Mouse (Mus musculus) spleen, embryonic (tissue): ENCODE results near the gene Rnf145.
"Not testable (repeated sequence)": the region's sequence is repeated elsewhere in the genome, so short reads cannot be mapped to it uniquely, and the experiment has no call there.

Experiments used
- CTCF ChIA-PET: fragments of 350-600 bp; sonication (Branson Sonifier 250); formaldehyde crosslinking; loops from one replicate; lab custom pipeline; 2022; lab: Charles Lee

Rnf145 gene

GRCm38 (mm10) chr11:44559466-44559865 lies 40.7 kb downstream of the Rnf145 start:
- CTCF ChIA-PET = no interaction called here

DNA sequence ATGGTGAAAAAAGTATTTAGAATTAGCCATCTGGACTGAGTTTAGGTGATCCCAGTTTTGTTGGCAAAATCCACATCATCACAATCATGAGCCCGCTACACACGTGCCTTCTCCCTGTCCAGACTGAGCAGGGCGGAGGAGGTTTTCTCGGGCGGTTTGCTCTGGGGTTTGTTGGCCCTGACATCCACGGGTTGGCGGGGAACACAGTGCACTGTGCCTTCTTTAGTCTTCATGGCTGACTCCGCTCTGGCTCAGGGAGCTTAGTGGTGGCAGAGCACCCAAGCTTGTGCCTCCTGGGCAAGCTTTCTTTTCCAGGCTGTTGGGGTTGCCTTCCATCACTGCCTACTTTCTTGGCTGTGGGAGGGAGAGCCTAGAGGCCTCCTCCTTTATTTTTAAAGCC lies 41.6 kb downstream of the Rnf145 start:
- CTCF ChIA-PET = no interaction called here

DNA sequence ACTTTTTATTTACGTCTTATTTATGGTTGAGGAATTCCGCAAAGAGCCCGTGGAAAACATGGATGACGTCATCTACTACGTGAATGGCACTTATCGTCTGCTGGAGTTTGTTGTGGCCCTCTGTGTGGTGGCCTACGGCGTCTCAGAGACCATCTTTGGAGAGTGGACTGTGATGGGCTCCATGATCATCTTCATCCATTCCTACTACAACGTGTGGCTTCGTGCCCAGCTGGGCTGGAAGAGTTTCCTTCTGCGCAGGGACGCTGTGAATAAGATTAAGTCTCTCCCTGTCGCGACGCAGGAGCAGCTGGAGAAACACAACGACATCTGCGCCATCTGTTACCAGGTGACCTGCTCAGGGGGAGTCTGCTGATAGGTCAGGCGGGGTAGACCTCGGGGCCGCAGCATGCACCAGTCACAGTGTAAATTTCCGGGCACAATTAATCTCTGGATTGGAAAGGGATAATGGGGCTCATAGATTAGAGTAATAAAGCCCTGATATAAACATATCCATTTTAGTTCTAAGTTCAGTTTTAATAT lies 42.8 kb downstream of the Rnf145 start:
- CTCF ChIA-PET = no interaction called here

- CTCF ChIA-PET = interaction anchor here (0.6 to 1.4 kb wide), 3 partner anchors 8 to 105 kb away, joined by 3 to 5 read pairs (median 4); no protein-coding TSS in a partner anchor
These were observed 43.8 kb downstream of the Rnf145 start for GRCm38 (mm10) chr11:44562389-44563135.

GRCm38 (mm10) chr11:44564245-44564864 lies 45.6 kb downstream of the Rnf145 start:
- CTCF ChIA-PET = no interaction called here

GRCm38 (mm10) chr11:44564940-44565339 lies 46.2 kb downstream of the Rnf145 start:
- CTCF ChIA-PET = no interaction called here

DNA sequence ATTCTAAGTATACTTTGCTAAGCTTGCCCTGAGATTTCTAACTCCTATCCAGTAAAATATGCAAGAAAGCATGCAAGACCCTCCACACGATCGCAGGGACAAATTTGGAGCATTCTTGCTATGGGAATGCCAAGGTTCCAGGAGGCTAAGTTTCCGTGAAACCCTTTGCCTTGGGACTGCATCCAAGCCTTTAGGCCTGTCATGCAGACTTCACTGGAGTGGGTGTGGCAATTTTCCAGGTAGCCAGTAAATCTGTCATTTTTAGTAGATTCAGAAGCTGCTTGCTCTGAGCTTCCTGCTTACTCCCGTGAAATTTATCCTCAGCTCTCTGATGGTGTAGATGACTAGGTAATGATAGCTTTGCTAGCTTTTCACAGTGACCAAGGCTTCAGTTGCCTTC lies 51.6 kb downstream of the Rnf145 start:
- CTCF ChIA-PET = not testable (repeated sequence)

- CTCF ChIA-PET = interaction anchor here (0.5 to 0.9 kb wide), 2 partner anchors 100 to 1162 kb away, joined by 3 read pairs; no protein-coding TSS in a partner anchor
These were observed 54.0 kb downstream of the Rnf145 start for GRCm38 (mm10) chr11:44572781-44573180.

GRCm38 (mm10) chr11:44573396-44573795 lies 54.6 kb downstream of the Rnf145 start:
- CTCF ChIA-PET = interaction anchor here (0.5 to 0.9 kb wide), 3 partner anchors 101 to 1162 kb away, joined by 3 read pairs; no protein-coding TSS in a partner anchor

- CTCF ChIA-PET = interaction anchor here (1.3 kb wide), 1 partner anchor 53 kb away, joined by 3 read pairs; no protein-coding TSS in a partner anchor
These were observed 55.6 kb downstream of the Rnf145 start for GRCm38 (mm10) chr11:44574391-44574790.

- CTCF ChIA-PET = interaction anchor here (1.3 kb wide), 1 partner anchor 54 kb away, joined by 3 read pairs; no protein-coding TSS in a partner anchor
These were observed 56.1 kb downstream of the Rnf145 start for GRCm38 (mm10) chr11:44574820-44575219.

DNA sequence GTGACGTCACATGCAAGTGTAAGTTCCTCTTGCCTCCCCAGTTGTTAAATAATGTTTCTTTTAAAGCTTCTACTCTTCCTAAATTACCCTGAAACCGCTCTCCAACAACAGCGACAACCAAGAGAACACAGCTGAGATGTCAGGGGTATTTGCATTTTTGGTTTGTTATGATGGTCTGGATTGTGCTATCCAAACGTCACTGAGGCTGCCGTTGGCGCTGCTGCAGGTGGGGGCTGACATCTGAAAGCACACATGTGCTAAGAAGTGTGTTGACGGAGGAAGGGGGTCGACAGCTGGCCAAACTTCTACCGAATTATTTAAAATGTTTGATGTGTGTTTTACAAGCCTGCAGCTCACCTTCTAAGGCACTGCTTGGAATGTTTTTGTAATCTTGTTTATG lies 59.1 kb downstream of the Rnf145 start:
- CTCF ChIA-PET = interaction anchor here (0.6 kb wide), 1 partner anchor 77 kb away, joined by 3 read pairs; no protein-coding TSS in a partner anchor

DNA sequence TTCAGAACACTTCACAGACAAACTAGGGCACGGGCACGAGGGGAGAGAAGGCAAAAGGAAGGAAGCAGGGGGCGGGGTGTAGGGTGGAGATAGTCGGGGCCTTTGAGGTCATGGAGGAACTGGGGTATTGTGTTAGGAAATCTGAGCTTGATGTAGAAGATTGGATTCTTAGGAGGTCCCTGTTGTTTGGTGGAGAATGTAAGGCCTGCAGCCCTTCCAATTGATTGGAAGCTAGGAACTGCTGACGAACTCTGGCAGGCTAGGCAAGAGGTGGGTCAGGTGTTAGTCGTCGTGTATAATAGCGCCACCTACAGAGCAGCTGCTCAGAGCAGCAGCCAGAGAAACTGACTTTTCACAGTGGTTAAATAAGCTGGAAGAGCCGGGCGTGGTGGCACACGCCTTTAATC lies 62.5 kb downstream of the Rnf145 start:
- CTCF ChIA-PET = no interaction called here

- CTCF ChIA-PET = interaction anchor here (0.7 to 0.9 kb wide), 2 partner anchors 133 to 1635 kb away, joined by 3 read pairs; no protein-coding TSS in a partner anchor
These were observed 67.4 kb downstream of the Rnf145 start for GRCm38 (mm10) chr11:44586047-44586696.

DNA sequence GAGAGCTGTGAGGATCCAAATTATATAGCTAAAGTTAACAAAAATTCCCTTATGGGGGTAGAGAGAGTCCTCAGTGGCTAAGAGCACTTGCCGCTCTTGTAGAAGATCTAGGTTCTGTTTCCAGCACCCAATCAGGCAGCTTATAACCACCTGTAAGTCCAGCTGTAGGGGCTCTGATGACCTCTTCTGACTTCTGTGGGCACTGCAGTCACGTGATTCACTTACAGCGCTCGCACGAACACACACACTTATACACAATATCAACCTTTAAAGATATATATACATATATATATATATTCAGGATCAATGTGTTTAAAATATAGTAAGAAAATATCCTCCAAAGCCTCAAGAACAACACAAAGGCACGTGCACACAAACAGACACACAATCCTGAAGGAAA lies 74.3 kb downstream of the Rnf145 start:
- CTCF ChIA-PET = no interaction called here

GRCm38 (mm10) chr11:44594768-44595167 lies 76.0 kb downstream of the Rnf145 start:
- CTCF ChIA-PET = no interaction called here

GRCm38 (mm10) chr11:44606881-44607280 lies 88.1 kb downstream of the Rnf145 start:
- CTCF ChIA-PET = interaction anchor here (0.6 kb wide), 1 partner anchor 1011 kb away, joined by 11 read pairs; no protein-coding TSS in a partner anchor

GRCm38 (mm10) chr11:44608646-44609045 lies 89.9 kb downstream of the Rnf145 start:
- CTCF ChIA-PET = interaction anchor here (0.7 kb wide), 2 partner anchors 257 to 682 kb away, joined by 7 to 12 read pairs; no protein-coding TSS in a partner anchor

DNA sequence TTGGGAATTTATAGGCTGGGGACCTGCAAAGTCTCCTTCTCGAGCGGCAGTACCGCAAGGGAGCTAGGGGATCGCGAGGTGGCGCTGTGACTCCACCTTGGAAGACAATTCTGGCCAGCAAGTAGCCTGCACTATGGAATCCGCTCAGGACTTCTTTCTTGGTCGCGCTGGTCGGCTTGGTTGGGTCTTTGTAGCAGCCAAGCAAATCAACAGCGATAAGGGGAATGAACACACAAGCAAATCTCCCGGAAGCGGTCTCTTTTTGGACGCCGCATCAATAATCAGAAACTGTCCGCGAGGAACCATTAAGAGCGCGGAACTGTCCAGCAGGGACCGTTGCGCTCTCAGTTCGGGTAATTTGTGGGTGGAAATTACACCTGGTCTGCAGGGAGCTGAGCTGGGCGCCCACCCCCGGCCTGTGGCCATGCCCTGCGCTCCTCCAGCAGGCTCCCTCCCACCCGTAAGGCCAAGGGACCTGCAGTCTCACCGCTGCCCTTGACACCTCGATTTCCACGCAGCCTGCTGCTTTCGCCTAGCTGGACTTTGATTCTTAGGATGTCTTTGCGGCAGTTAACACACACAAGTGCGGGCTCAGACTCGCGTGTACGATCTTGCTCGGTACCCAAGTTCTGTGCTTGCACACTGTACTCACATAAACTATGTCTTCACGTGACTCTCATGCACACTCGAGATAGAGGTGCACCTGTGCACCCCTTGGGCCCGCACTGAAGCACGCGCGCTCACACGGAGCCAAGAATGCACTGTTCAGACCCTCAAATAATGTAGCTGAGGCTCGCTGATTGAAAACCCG lies 92.4 kb downstream of the Rnf145 start:
- CTCF ChIA-PET = interaction anchor here (0.6 to 0.9 kb wide), 4 partner anchors 11 to 1367 kb away, joined by 3 to 8 read pairs (median 4); no protein-coding TSS in a partner anchor

DNA sequence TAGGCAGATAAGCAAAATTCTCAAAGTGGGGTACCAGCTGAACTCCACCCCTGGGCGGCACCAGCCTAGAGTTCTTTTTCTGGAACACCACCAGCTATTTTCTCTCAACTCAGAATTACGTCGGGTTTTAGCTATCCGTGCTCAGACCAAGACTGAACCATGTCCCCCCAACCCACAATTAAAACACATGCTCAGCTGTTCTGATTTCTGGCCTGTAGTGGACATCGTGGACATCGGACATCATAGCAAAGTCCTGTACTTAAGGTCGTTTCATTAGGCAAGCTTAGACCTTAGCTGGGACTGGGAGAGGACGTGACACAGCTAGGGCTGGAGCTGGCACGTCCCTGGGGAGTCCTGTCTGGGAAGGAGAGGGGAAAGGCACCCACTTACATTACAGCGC lies 93.4 kb downstream of the Rnf145 start:
- CTCF ChIA-PET = interaction anchor here (0.6 to 0.9 kb wide), 5 partner anchors 16 to 1366 kb away, joined by 3 to 7 read pairs (median 4); no protein-coding TSS in a partner anchor
